Mouse (Mus musculus): ENCODE data around the gene Colgalt1.

- TF ChIP-seq CTCF (IDR thresholded peaks at IDR 0.05; ENCODE audit: control insufficient read depth, insufficient read depth, insufficient replicate concordance, low read depth, low read length), result no peak
- no peak for TF ChIP-seq POLR2A (IDR thresholded peaks at IDR 0.05; ENCODE audit: control insufficient read depth, low read depth, low read length)
Measured at GRCm38 (mm10) chr8:71572077-71572476, 38.7 kb upstream of the Colgalt1 start.

Data from testis, adult 2 months (tissue).